Mouse (Mus musculus): ENCODE data around the gene Kif26b. TPM values are rescaled to one million over a fixed set of nuclear protein-coding genes. Genes with fewer than 3 reads are reported as not detected.

Kif26b gene
- polyA plus RNA-seq, 1 experiment from 2014 or later: 23.7 TPM

GRCm38 (mm10) chr1:178527547-178528361 is 1.2 kb upstream of the Kif26b start:
- H3K9me3 ChIP-seq (ENCODE audit: control insufficient read depth, low read length): no peaks in the 10 kb centered on the region
- WGBS: under 1% methylated on average over 52 of the region's 59 CpGs
- DNase-seq (ENCODE audit: low spot score) (no peak), ATAC-seq (ENCODE audit: insufficient number of reproducible peaks, low FRiP score, low TSS enrichment, low read depth) (peak; percentile 23)
- H3K9ac ChIP-seq (ENCODE audit: low read length): peak overlapping the region; percentile 81
- H3K36me3 ChIP-seq (ENCODE audit: control insufficient read depth, insufficient read depth, low read length): no peaks in the 10 kb centered on the region
- peak overlapping the region; percentile 97 for H3K27ac ChIP-seq (replicated peaks; ENCODE audit: low read depth, low read length)
- peaks cover 24% of the 10 kb centered on the region for H3K4me1 ChIP-seq (ENCODE audit: control insufficient read depth, insufficient read depth, low read length)
- H3K27me3 ChIP-seq (ENCODE audit: control insufficient read depth, insufficient read depth, low read length): no peaks in the 10 kb centered on the region
- peak overlapping the region; percentile 71 for H3K4me3 ChIP-seq (ENCODE audit: low read depth, low read length)
- H3K4me2 ChIP-seq (ENCODE audit: low read depth, severe bottlenecking): peak overlapping the region; percentile 100

- Histone ChIP-seq H3K4me2 (ENCODE audit: low read depth, severe bottlenecking) (peak overlapping the region; percentile 100), H3K9ac (ENCODE audit: low read length) (peak overlapping the region; percentile 81), H3K27me3 (ENCODE audit: control insufficient read depth, insufficient read depth, low read length) (no peaks in the 10 kb centered on the region), H3K4me1 (ENCODE audit: control insufficient read depth, insufficient read depth, low read length) (peaks cover 15% of the 10 kb centered on the region), H3K4me3 (ENCODE audit: low read depth, low read length) (peak overlapping the region; percentile 71), H3K27ac (replicated peaks; ENCODE audit: low read depth, low read length) (peak overlapping the region; percentile 97), H3K9me3 (ENCODE audit: control insufficient read depth, low read length) (no peaks in the 10 kb centered on the region), H3K36me3 (ENCODE audit: control insufficient read depth, insufficient read depth, low read length) (no peaks in the 10 kb centered on the region)
- under 1% methylated on average over 38 of the region's 38 CpGs for WGBS
- ATAC-seq (ENCODE audit: insufficient number of reproducible peaks, low FRiP score, low TSS enrichment, low read depth) (no peak), DNase-seq (ENCODE audit: low spot score) (peak; percentile 65)
Observed at GRCm38 (mm10) chr1:178529512-178530300, 781 bp downstream of the Kif26b start.

- Histone ChIP-seq H3K4me3 (ENCODE audit: low read depth, low read length) (peak overlapping the region; percentile 71), H3K27ac (replicated peaks; ENCODE audit: low read depth, low read length) (peak overlapping the region; percentile 97), H3K36me3 (ENCODE audit: control insufficient read depth, insufficient read depth, low read length) (no peaks in the 10 kb centered on the region; the same call in 1 of the 2 replicates), H3K27me3 (ENCODE audit: control insufficient read depth, insufficient read depth, low read length) (no peaks in the 10 kb centered on the region), H3K9ac (ENCODE audit: low read length) (peak overlapping the region; percentile 81), H3K9me3 (ENCODE audit: control insufficient read depth, low read length) (no peaks in the 10 kb centered on the region), H3K4me2 (ENCODE audit: low read depth, severe bottlenecking) (peak overlapping the region; percentile 100), H3K4me1 (ENCODE audit: control insufficient read depth, insufficient read depth, low read length) (peaks cover 15% of the 10 kb centered on the region)
- DNase-seq (ENCODE audit: low spot score) (peak; percentile 91), ATAC-seq (ENCODE audit: insufficient number of reproducible peaks, low FRiP score, low TSS enrichment, low read depth) (no peak)
- under 1% methylated on average over 62 of the region's 62 CpGs for WGBS
Observed at GRCm38 (mm10) chr1:178530301-178531078, 1.6 kb downstream of the Kif26b start.

- Histone ChIP-seq H3K36me3 (ENCODE audit: control insufficient read depth, insufficient read depth, low read length) (peaks cover 6% of the 10 kb centered on the region; the same call in 1 of the 2 replicates), H3K9ac (ENCODE audit: low read length) (no peak overlapping the region)
- no peak for ATAC-seq (ENCODE audit: insufficient number of reproducible peaks, low FRiP score, low TSS enrichment, low read depth)
Observed at GRCm38 (mm10) chr1:178540247-178540646, 11.3 kb downstream of the Kif26b start.

GRCm38 (mm10) chr1:178542415-178542814 is 13.5 kb downstream of the Kif26b start:
- ATAC-seq (ENCODE audit: insufficient number of reproducible peaks, low FRiP score, low TSS enrichment, low read depth) (no peak), DNase-seq (ENCODE audit: low spot score) (no peak)
- Histone ChIP-seq H3K9me3 (ENCODE audit: control insufficient read depth, low read length) (no peaks in the 10 kb centered on the region; the same call in 1 of the 2 replicates), H3K4me3 (ENCODE audit: low read depth, low read length) (no peak overlapping the region), H3K4me1 (ENCODE audit: control insufficient read depth, insufficient read depth, low read length) (peaks cover 18% of the 10 kb centered on the region), H3K27ac (replicated peaks; ENCODE audit: low read depth, low read length) (no peak overlapping the region), H3K27me3 (ENCODE audit: control insufficient read depth, insufficient read depth, low read length) (no peaks in the 10 kb centered on the region), H3K4me2 (ENCODE audit: low read depth, severe bottlenecking) (no peak overlapping the region), H3K36me3 (ENCODE audit: control insufficient read depth, insufficient read depth, low read length) (peaks cover 4% of the 10 kb centered on the region; the same call in 1 of the 2 replicates), H3K9ac (ENCODE audit: low read length) (no peak overlapping the region)
- WGBS: 90% methylated on average over 5 of the region's 5 CpGs

More at GRCm38 (mm10) chr1:178540247-178540646, 11.3 kb downstream of the Kif26b start:
- WGBS: 77% methylated on average over 10 of the region's 10 CpGs
- H3K4me2 ChIP-seq (ENCODE audit: low read depth, severe bottlenecking): no peak overlapping the region
- no peaks in the 10 kb centered on the region for H3K27me3 ChIP-seq (ENCODE audit: control insufficient read depth, insufficient read depth, low read length)
- H3K4me1 ChIP-seq (ENCODE audit: control insufficient read depth, insufficient read depth, low read length): peaks cover 18% of the 10 kb centered on the region
- H3K4me3 ChIP-seq (ENCODE audit: low read depth, low read length): no peak overlapping the region
- no peak overlapping the region for H3K27ac ChIP-seq (replicated peaks; ENCODE audit: low read depth, low read length)
- no peak for DNase-seq (ENCODE audit: low spot score)
- H3K9me3 ChIP-seq (ENCODE audit: control insufficient read depth, low read length): no peaks in the 10 kb centered on the region; the same call in 1 of the 2 replicates

- ATAC-seq (ENCODE audit: insufficient number of reproducible peaks, low FRiP score, low TSS enrichment, low read depth) (peak; percentile 46), DNase-seq (ENCODE audit: low spot score) (no peak)
- 0 out of 2 replicates have a peak overlapping the region, but pooled peaks have one; percentile 4 for H3K9ac ChIP-seq (ENCODE audit: low read length)
- 39% methylated on average over 8 of the region's 8 CpGs for WGBS
- H3K4me2 ChIP-seq (ENCODE audit: low read depth, severe bottlenecking): no peak overlapping the region
- no peaks in the 10 kb centered on the region; the same call in 1 of the 2 replicates for H3K9me3 ChIP-seq (ENCODE audit: control insufficient read depth, low read length)
- H3K4me1 ChIP-seq (ENCODE audit: control insufficient read depth, insufficient read depth, low read length): peaks cover 18% of the 10 kb centered on the region
- no peak overlapping the region for H3K27ac ChIP-seq (replicated peaks; ENCODE audit: low read depth, low read length)
- H3K4me3 ChIP-seq (ENCODE audit: low read depth, low read length): no peak overlapping the region
- H3K27me3 ChIP-seq (ENCODE audit: control insufficient read depth, insufficient read depth, low read length): no peaks in the 10 kb centered on the region
- peaks cover 4% of the 10 kb centered on the region; the same call in 1 of the 2 replicates for H3K36me3 ChIP-seq (ENCODE audit: control insufficient read depth, insufficient read depth, low read length)
Observed at GRCm38 (mm10) chr1:178542990-178543944, 14.3 kb downstream of the Kif26b start.

- Histone ChIP-seq H3K36me3 (ENCODE audit: control insufficient read depth, insufficient read depth, low read length) (peaks cover 4% of the 10 kb centered on the region; the same call in 1 of the 2 replicates), H3K27me3 (ENCODE audit: control insufficient read depth, insufficient read depth, low read length) (no peaks in the 10 kb centered on the region), H3K9ac (ENCODE audit: low read length) (no peak overlapping the region), H3K4me1 (ENCODE audit: control insufficient read depth, insufficient read depth, low read length) (peaks cover 21% of the 10 kb centered on the region), H3K4me2 (ENCODE audit: low read depth, severe bottlenecking) (no peak overlapping the region), H3K9me3 (ENCODE audit: control insufficient read depth, low read length) (no peaks in the 10 kb centered on the region), H3K27ac (replicated peaks; ENCODE audit: low read depth, low read length) (no peak overlapping the region), H3K4me3 (ENCODE audit: low read depth, low read length) (no peak overlapping the region)
- 88% methylated on average over 3 of the region's 3 CpGs for WGBS
- ATAC-seq (ENCODE audit: insufficient number of reproducible peaks, low FRiP score, low TSS enrichment, low read depth) (no peak), DNase-seq (ENCODE audit: low spot score) (no peak)
Observed at GRCm38 (mm10) chr1:178544585-178544984, 15.7 kb downstream of the Kif26b start.

Measured in limb, embryonic 11.5 days (tissue).